Mouse (Mus musculus): ENCODE results near the gene Rapgef4. TPM values are rescaled to one million over a fixed set of nuclear protein-coding genes. Genes with fewer than 3 reads are reported as not detected.

The Rapgef4 gene
- polyA plus RNA-seq (2014; fragmentation: Nextera tagmentation; extraction: Ambion mirVana) = 18.3 and 25.6 TPM in 2 replicates

DNA sequence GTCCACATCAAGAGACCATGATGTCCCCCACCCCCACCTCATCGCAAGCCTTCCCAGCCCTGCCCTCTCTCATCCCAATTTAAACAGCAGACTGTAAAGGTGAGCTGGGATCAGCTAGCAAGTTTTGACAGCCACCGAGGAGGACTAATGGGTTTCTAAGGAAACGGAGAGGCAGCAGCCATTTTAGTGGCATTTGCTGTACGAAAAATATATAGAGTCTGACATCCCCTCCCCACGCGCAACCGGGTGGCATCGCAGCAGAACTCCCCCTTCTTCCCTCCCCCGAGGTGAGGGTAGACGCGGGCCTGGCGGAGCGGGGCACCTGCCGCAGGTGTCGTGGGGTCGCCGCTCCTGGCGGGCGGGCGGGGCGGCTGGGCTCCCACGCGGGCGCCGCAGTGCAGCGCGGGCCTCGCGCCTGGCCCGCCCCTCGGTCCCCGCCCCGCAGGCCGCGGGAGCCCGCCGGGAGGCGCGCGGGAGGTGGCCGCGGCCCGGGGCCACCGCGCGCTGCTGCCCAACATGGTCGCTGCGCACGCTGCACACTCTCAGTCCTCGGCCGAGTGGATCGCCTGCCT is at the start of gene Rapgef4:
Rapgef4 (plus strand) TSS at position 470 of the 572 bp plus-strand sequence.
- H3K4me2 ChIP-seq (ENCODE audit: low read length) = peak within 1 kb of the TSS; percentile 92

DNA sequence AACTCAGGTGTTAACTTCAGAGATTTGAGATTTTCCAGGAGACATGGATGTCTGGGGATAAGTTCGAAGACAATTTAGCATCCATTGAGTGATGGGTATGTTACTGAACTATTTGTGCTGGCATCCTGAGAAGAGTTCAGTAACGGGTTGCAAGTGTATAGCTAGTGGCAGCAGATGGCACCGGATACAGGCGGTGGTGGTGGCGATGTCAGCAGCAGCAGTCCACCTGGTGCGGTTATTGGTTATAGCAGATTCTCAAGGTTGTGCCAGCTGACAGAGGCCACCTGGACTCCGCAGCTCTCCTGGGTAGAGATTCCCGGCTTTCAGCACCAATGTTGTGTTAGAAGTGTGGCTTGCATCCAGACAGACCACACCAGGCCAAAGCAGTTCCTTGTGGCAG is 47.0 kb upstream of the Rapgef4 start:
- Histone ChIP-seq H3K4me2 (ENCODE audit: low read length) (no peak overlapping the region), H3K4me1 (ENCODE audit: control insufficient read depth, insufficient read depth, low read length) (no peaks in the 10 kb centered on the region), H3K36me3 (ENCODE audit: control insufficient read depth, insufficient read depth, low read length) (no peaks in the 10 kb centered on the region), H3K27ac (replicated peaks; ENCODE audit: low read depth, low read length) (no peak overlapping the region), H3K9ac (replicated peaks; ENCODE audit: low read length) (no peak overlapping the region), H3K27me3 (ENCODE audit: control insufficient read depth, insufficient read depth, low read length) (no peaks in the 10 kb centered on the region), H3K4me3 (replicated peaks; ENCODE audit: low read depth, low read length) (no peak overlapping the region), H3K9me3 (ENCODE audit: control insufficient read depth, low read length) (no peaks in the 10 kb centered on the region)
- no peak for DNase-seq
- ATAC-seq (ENCODE audit: low FRiP score, low TSS enrichment) = no peak
- 91% methylated on average over 8 of the region's 8 CpGs for WGBS

More for the DNA sequence above, at the start of gene Rapgef4:
- H3K9me3 ChIP-seq (ENCODE audit: control insufficient read depth, low read length) = no peaks in the 10 kb centered on the region
- WGBS = under 1% methylated on average over 52 of the region's 52 CpGs
- no peaks in the 10 kb centered on the region for H3K27me3 ChIP-seq (ENCODE audit: control insufficient read depth, insufficient read depth, low read length)
- ATAC-seq (ENCODE audit: low FRiP score, low TSS enrichment) (peak; percentile 63), DNase-seq (peak; percentile 72)
- H3K4me1 ChIP-seq (ENCODE audit: control insufficient read depth, insufficient read depth, low read length) = no peaks in the 10 kb centered on the region; the same call in 1 of the 2 replicates
- peak within 1 kb of the TSS; percentile 37 for H3K27ac ChIP-seq (replicated peaks; ENCODE audit: low read depth, low read length)
- peak within 1 kb of the TSS; percentile 64 for H3K9ac ChIP-seq (replicated peaks; ENCODE audit: low read length)
- H3K4me3 ChIP-seq (replicated peaks; ENCODE audit: low read depth, low read length) = peak within 1 kb of the TSS; percentile 46
- no peaks in the 10 kb centered on the region for H3K36me3 ChIP-seq (ENCODE audit: control insufficient read depth, insufficient read depth, low read length)

DNA sequence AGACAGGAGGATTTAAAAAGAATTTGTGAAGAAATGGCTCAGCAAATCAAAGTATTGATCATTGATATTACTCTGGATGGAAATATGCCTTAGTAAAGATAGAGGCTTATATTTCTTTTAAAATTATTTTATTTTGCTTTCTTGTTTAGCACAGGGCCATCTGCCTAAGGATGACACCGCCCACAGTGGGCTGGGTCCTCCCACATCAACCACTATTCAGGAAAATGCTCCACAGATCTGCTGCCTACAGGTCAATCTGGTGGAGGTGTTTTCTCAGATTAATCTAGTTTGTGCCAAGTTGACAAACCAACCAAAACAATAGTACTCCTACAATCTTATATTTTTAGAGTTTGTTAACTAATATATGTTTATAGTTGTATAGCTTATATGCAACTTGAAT is 44.3 kb upstream of the Rapgef4 start:
- no peak for DNase-seq

DNA sequence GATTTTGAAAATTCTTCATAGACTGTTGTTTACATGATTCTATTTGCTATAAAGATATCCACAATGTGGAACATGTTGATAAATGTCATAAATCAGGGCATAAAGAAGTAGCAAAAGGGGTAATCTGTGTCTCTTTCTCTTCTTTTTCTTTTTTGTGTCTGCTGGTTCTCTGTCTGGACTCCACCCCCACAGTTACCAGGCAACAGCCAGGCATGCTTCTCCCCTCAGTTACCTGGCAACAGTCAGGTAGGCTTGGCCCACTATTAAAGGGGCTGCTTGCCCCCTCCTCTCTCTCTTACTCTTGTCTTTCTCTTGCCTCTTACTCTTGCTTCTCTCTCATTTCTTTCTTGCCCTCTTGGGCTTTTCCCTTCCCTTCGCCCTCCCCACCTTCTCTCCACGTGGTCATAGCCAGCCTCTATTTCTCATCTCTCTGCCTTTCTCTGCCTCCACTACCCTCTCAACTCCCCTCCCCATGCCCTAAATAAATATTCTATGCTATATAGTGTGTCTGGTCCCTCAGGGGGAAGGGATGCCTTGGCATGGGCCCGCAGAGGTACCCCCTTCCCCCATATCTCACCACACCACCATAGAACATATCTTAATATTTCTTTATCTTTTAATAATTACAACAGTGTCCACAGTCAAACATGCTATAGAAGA is 43.3 kb upstream of the Rapgef4 start:
- ATAC-seq (ENCODE audit: low FRiP score, low TSS enrichment) = no peak
- DNase-seq = peak; percentile 60
- WGBS = 62% methylated on average over 3 of the region's 3 CpGs

More for the DNA sequence above, 44.3 kb upstream of the Rapgef4 start:
- 94% methylated on average over 1 of the region's 1 CpGs for WGBS
- no peak overlapping the region for H3K4me3 ChIP-seq (replicated peaks; ENCODE audit: low read depth, low read length)
- no peaks in the 10 kb centered on the region for H3K27me3 ChIP-seq (ENCODE audit: control insufficient read depth, insufficient read depth, low read length)
- no peak overlapping the region for H3K9ac ChIP-seq (replicated peaks; ENCODE audit: low read length)
- H3K36me3 ChIP-seq (ENCODE audit: control insufficient read depth, insufficient read depth, low read length) = no peaks in the 10 kb centered on the region
- no peak overlapping the region for H3K4me2 ChIP-seq (ENCODE audit: low read length)
- no peak for ATAC-seq (ENCODE audit: low FRiP score, low TSS enrichment)
- no peaks in the 10 kb centered on the region for H3K4me1 ChIP-seq (ENCODE audit: control insufficient read depth, insufficient read depth, low read length)
- H3K9me3 ChIP-seq (ENCODE audit: control insufficient read depth, low read length) = no peaks in the 10 kb centered on the region
- H3K27ac ChIP-seq (replicated peaks; ENCODE audit: low read depth, low read length) = no peak overlapping the region

DNA sequence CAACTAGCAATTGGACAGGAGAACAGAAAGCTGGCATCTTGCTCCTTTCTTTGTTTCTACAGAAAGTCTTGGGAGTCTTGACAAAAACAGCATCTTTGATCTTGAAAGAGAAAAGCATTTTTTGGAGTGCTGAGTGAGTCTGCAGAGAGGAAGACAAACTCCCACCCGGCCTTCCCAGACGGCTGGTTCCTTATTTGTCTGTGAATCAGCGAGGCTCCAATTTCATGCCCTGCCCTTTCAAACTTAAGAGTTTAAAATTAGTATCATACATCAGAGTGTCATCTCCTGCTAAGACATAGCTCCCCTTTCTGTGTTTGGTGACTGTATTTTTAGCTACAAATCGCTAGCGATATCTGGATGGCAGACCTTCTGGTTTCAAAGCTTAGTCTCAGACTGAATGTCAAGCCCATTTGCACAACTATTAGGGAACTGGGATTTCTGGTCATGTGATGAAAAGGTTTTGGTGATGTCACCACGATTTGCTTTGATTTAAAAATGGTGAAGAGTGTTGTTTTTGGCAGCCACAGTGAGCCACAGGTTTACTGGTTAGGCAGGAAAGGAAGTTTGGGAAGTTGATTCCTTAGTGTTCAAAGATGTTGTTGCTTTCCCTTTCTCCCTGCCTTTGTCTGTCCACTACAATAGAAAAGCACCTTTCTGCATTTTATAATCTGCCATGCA is 42.2 kb upstream of the Rapgef4 start:
- no peak overlapping the region for H3K9ac ChIP-seq (replicated peaks; ENCODE audit: low read length)
- no peak for ATAC-seq (ENCODE audit: low FRiP score, low TSS enrichment)
- H3K4me1 ChIP-seq (ENCODE audit: control insufficient read depth, insufficient read depth, low read length) = no peaks in the 10 kb centered on the region
- no peaks in the 10 kb centered on the region for H3K36me3 ChIP-seq (ENCODE audit: control insufficient read depth, insufficient read depth, low read length)
- no peak for DNase-seq
- H3K27me3 ChIP-seq (ENCODE audit: control insufficient read depth, insufficient read depth, low read length) = no peaks in the 10 kb centered on the region
- H3K27ac ChIP-seq (replicated peaks; ENCODE audit: low read depth, low read length) = no peak overlapping the region
- H3K4me3 ChIP-seq (replicated peaks; ENCODE audit: low read depth, low read length) = no peak overlapping the region
- WGBS = 66% methylated on average over 6 of the region's 6 CpGs
- H3K9me3 ChIP-seq (ENCODE audit: control insufficient read depth, low read length) = no peaks in the 10 kb centered on the region
- no peak overlapping the region for H3K4me2 ChIP-seq (ENCODE audit: low read length)

More for the DNA sequence above, 43.3 kb upstream of the Rapgef4 start:
- Histone ChIP-seq H3K4me2 (ENCODE audit: low read length) (no peak overlapping the region), H3K9me3 (ENCODE audit: control insufficient read depth, low read length) (no peaks in the 10 kb centered on the region), H3K9ac (replicated peaks; ENCODE audit: low read length) (no peak overlapping the region), H3K4me3 (replicated peaks; ENCODE audit: low read depth, low read length) (no peak overlapping the region), H3K36me3 (ENCODE audit: control insufficient read depth, insufficient read depth, low read length) (no peaks in the 10 kb centered on the region), H3K27ac (replicated peaks; ENCODE audit: low read depth, low read length) (no peak overlapping the region), H3K27me3 (ENCODE audit: control insufficient read depth, insufficient read depth, low read length) (no peaks in the 10 kb centered on the region), H3K4me1 (ENCODE audit: control insufficient read depth, insufficient read depth, low read length) (no peaks in the 10 kb centered on the region)

DNA sequence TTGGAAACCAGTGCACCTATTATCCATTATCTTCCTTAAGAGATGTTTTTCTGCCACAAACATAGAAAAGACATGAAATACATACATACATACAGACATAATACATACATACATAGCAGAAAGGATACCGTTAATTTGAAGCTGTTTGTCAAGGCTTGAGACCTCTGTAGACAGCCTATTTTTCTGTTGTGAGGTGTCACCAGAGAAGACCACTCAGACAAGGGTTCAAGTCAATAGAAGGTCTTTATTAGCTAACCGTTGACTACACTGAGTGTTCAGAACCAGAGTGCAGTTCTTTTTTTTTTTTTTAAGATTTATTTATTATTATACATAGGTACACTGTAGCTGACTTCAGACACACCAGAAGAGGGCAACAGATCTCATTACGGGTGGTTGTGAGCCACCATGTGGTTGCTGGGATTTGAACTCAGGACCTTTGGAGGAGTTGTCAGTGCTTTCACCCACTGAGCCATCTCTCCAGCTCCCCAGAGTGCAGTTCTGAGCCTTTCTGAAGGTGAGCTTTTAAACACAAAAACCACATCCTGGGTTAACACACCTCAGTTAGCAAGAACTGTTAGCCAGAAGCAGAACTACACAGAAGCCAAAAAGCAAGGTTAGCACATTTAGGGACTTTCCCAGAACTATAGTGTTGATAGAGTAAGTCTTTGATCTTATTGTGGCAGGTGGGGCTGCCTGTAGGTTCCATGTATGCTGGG is 39.9 kb upstream of the Rapgef4 start:
- Histone ChIP-seq H3K4me2 (ENCODE audit: low read length) (no peak overlapping the region), H3K4me3 (replicated peaks; ENCODE audit: low read depth, low read length) (no peak overlapping the region), H3K9me3 (ENCODE audit: control insufficient read depth, low read length) (no peaks in the 10 kb centered on the region), H3K4me1 (ENCODE audit: control insufficient read depth, insufficient read depth, low read length) (no peaks in the 10 kb centered on the region), H3K36me3 (ENCODE audit: control insufficient read depth, insufficient read depth, low read length) (no peaks in the 10 kb centered on the region), H3K27me3 (ENCODE audit: control insufficient read depth, insufficient read depth, low read length) (no peaks in the 10 kb centered on the region), H3K9ac (replicated peaks; ENCODE audit: low read length) (no peak overlapping the region), H3K27ac (replicated peaks; ENCODE audit: low read depth, low read length) (no peak overlapping the region)
- WGBS = 94% methylated on average over 3 of the region's 3 CpGs
- ATAC-seq (ENCODE audit: low FRiP score, low TSS enrichment) = no peak
- DNase-seq = no peak

DNA sequence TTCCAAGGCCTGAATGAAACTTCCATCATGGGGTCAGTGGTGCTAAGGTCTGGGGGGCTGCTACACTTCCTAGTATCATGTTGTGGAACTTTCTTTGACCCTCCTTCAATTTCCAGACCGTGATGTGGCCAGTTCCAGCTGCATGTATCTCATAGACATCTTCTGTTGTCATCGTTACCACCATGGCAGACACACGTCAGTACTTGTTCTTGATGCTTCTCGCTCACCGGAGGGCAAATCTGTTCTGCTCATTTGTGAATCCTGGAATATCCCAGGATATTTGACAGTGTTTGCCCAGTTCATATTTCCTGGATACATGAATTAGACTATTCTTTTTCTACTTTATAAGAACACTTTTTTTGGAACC is 39.3 kb upstream of the Rapgef4 start:
- no peak overlapping the region for H3K4me3 ChIP-seq (replicated peaks; ENCODE audit: low read depth, low read length)
- no peaks in the 10 kb centered on the region for H3K9me3 ChIP-seq (ENCODE audit: control insufficient read depth, low read length)
- no peak for DNase-seq
- no peaks in the 10 kb centered on the region for H3K36me3 ChIP-seq (ENCODE audit: control insufficient read depth, insufficient read depth, low read length)
- no peak overlapping the region for H3K4me2 ChIP-seq (ENCODE audit: low read length)
- WGBS = 92% methylated on average over 5 of the region's 5 CpGs
- no peaks in the 10 kb centered on the region for H3K4me1 ChIP-seq (ENCODE audit: control insufficient read depth, insufficient read depth, low read length)
- no peak for ATAC-seq (ENCODE audit: low FRiP score, low TSS enrichment)
- H3K27ac ChIP-seq (replicated peaks; ENCODE audit: low read depth, low read length) = no peak overlapping the region
- H3K9ac ChIP-seq (replicated peaks; ENCODE audit: low read length) = no peak overlapping the region
- H3K27me3 ChIP-seq (ENCODE audit: control insufficient read depth, insufficient read depth, low read length) = no peaks in the 10 kb centered on the region

DNA sequence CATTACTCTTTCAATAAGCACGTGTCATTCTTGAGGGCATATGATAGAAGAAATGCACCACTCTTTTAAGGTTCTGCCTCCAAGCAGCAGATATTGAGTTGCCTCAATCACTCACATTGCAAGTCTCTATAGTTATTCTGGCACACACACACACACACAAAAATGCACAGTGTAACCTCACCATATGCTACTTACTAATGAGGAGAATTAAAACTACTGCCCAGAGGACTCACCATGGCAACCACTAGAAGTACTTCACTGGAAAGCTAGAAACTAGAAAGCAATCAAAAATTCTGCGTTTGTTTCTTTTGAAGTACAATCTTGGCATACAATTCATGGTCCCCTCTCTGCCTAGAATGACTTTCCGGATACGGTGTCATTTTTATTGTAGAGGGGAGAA is 29.8 kb upstream of the Rapgef4 start:
- H3K4me1 ChIP-seq (ENCODE audit: control insufficient read depth, insufficient read depth, low read length) = no peaks in the 10 kb centered on the region
- DNase-seq (no peak), ATAC-seq (ENCODE audit: low FRiP score, low TSS enrichment) (no peak)
- no peaks in the 10 kb centered on the region for H3K36me3 ChIP-seq (ENCODE audit: control insufficient read depth, insufficient read depth, low read length)
- H3K9me3 ChIP-seq (ENCODE audit: control insufficient read depth, low read length) = no peaks in the 10 kb centered on the region
- no peak overlapping the region for H3K4me3 ChIP-seq (replicated peaks; ENCODE audit: low read depth, low read length)
- WGBS = 80% methylated on average over 4 of the region's 4 CpGs
- no peak overlapping the region for H3K4me2 ChIP-seq (ENCODE audit: low read length)
- H3K9ac ChIP-seq (replicated peaks; ENCODE audit: low read length) = no peak overlapping the region
- H3K27ac ChIP-seq (replicated peaks; ENCODE audit: low read depth, low read length) = no peak overlapping the region
- no peaks in the 10 kb centered on the region for H3K27me3 ChIP-seq (ENCODE audit: control insufficient read depth, insufficient read depth, low read length)

Measured in midbrain, embryonic 14.5 days (tissue).